Mouse (Mus musculus) retina, postnatal 1 day (tissue): ENCODE measurements around the gene Gm21887.
"Not testable (repeated sequence)": the region's sequence is repeated elsewhere in the genome, so short reads cannot be mapped to it uniquely, and the experiment has no call there.

ENCODE experiments used
- DNase-seq: peaks from one replicate; pipeline ENCODE4 v3.0.0-alpha.2; 2012

Gm21887 gene

DNA sequence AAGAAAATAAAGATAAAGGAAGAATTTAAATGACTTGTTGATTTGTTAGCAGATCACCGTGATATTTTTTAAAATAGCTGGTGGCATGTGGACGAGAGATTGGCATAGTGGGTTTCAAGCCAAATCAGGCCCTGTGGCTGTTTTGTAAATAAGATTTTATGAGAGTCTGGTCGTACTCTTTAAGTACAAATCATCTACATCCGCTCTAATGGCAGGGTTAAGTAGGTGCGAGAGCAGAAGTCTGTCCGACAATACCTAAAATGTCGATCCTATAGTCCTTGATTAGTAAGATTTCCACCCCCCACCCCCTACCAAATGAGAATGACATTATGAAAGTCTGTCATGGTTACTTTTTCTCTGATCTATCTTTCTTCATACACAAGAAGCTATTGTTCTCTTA, 25.1 kb upstream of the Gm21887 start:
- not testable (repeated sequence) for DNase-seq

DNA sequence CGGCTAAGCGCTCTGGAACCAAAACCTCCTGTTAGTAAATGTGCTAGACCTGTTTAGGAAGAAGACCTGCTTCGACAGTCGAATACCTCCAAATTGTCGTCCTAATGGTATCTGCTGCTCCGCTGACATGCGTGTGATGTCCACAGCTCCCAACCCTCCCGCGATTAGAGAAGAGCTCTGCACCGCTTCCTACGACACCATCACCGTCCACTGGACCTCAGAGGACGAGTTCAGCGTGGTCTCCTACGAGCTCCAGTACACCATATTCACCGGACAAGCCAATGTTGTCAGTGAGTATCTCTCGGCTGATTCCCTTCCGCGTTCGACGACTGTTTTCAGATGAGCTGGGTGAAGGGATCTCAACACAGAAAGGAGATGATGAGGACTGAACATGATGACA, 24.6 kb upstream of the Gm21887 start:
- DNase-seq: peak; percentile 56

- DNase-seq: peak; percentile 44
These were observed 23.7 kb upstream of the Gm21887 start for GRCm38 (mm10) chrX:169985796-169986195.

GRCm38 (mm10) chrX:169986519-169987367, 22.7 kb upstream of the Gm21887 start:
- peak; percentile 93 for DNase-seq

GRCm38 (mm10) chrX:169987368-169987837, 22.1 kb upstream of the Gm21887 start:
- peak; percentile 74 for DNase-seq

GRCm38 (mm10) chrX:169988571-169989218, 20.8 kb upstream of the Gm21887 start:
- peak; percentile 68 for DNase-seq

DNA sequence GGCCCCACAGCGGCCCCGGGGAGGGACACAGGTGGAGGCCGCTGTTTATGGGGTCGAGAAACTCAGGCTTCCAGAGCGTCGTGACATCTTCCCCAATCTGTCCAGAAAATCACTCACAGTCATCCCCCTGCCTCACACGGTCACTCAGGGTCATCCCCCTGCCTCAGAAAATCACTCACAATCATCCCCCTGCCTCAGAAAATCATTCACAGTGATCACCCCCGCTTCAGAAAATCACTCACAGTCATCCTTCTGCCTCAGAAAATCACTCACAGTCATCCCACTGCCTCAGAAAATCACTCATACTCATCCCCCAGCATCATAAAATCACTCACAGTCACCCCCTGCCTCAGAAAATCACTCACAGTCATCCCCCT, 20.3 kb upstream of the Gm21887 start:
- DNase-seq: peak; percentile 77

DNA sequence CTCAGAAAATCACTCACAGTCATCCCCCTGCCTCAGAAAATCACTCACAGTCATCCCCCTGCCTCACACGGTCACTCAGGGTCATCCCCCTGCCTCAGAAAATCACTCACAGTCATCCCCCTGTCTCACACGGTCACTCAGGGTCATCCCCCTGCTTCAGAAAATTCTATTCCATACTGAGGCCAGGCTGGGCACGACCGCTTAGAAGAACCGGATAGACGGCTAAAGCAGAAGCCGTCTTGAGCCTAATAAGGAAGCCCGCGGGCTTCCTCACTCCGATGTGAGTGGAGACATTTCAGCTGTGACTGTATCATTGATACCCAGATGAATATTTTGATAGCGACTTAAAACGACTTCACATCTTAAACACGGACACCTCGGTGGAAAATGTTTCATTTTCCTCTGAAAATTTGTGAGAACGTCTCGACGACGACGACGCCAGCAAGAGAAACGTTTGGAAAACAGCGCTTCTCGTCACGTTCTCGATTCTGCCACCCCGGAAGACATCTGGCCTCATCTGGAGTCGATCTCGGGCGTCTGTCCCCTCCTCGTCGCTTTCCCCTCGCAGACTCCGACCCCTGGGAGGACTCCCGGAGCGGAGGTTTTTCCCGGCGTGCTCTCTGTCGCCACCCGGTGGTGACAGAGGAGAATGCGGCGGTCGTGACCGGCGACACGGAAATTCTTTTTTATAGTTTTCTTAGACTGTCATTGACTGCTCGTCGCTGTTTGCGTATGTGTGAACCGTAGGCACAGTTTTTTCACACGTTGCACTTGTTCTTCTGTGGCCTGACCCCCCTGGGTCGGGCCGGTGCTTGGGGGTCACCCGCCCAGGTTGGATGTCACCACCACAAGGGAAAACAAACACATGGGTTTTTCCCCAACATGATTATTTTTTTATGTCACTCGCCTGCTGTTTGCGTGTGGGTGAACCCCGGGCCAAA, 19.5 kb upstream of the Gm21887 start:
- peak; percentile 89 for DNase-seq

GRCm38 (mm10) chrX:169991128-169991873, 18.2 kb upstream of the Gm21887 start:
- DNase-seq: peak; percentile 99

DNA sequence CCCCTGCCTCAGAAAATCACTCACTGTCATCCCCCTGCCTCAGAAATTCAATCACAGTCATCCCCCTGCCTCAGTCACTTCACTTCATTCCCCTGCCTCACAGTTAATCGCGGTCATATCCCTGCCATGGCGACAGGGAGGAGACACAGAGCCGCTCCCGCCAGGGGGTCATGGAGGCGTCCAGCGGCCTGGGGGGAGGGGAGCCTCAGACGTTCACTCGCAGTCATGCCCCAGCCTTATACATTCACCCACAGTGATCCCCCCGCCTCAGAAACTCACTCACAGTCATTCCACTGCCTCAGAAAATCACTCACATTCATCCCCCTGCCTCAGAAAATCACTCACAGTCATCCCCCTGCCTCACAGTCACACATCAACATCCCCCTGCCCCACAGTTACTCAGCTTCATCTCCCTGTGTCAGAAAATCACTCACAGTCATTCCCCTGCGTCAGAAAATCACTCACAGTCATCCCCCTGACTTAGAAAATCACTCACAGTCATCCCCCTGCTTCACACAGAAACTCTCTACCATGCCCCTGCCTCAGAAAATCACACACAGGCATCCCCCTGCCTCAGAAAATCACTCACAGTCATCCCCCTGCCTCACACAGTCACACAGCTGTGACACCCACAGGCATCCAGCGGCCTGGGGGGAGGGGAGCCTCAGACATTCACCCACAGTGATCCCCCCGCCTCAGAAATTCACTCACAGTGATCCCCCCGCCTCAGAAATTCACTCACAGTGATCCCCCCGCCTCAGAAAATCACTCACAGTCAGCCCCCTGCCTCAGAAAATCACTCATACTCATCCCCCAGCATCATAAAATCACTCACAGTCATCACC, 17.2 kb upstream of the Gm21887 start:
- DNase-seq: peak; percentile 72

DNA sequence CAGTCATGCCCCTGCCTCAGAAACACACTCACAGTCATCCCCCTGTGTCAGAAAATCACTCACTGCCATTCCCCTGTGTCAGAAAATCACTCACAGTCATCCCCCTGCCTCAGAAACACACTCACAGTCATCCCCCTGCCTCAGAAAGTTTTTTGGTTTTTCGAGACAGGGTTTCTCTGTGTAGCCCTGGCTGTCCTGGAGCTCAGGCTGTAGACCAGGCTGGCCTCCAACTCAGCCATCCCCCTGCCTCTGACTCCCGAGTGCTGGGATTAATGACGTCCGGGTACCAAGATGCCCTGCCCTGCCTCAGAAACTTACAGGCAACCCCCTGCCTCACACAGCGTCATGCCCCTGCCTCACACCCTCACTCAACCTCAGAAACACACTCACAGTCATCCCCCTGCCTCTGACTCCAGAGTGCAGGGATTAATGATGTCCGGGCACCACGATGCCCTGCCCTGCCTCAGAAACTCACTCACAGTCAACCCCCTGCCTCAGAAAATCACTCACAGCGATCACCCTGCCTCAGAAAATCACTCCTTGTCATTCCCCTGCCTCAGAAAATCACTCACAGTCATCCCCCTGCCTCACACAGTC, 16.4 kb upstream of the Gm21887 start:
- peak; percentile 57 for DNase-seq

DNA sequence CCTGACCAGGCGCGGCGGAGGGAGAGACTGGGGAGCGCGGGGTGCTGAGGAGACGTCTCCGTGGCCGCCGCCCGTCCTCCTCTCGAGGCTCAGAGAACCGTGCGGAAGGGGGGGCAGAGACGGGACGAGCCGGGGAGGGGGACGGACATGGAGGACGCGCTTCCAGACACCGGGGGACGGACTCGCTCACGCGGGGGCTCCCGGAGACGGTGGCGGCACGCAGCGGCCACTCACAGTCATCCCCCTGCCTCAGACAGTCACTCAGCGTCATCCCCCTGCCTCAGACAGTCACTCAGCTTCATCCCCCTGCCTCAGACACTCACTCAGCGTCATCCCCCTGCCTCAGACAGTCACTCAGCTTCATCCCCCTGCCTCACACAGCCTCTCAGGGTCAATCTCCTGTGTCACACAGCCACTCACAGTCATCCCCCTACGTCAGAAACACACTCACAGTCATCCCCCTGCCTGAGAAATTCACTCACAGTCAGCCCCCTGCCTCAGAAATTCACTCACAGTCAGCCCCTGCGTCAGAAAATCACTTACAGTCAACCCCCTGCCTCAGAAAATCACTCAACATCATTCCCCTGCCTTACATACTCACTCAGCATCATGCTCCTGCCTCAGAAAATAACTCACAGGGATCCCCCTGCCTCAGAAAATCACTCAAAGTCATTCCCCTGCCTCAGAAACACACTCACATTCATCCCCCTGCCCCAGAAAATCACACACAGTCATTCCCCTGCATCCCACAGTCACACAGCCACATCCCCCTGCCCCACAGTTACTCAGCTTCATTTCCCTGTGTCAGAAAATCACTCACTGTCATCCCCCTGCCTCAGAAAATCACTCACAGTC, 15.2 kb upstream of the Gm21887 start:
- DNase-seq: peak; percentile 62

- peak; percentile 66 for DNase-seq
These were observed 14.4 kb upstream of the Gm21887 start for GRCm38 (mm10) chrX:169994866-169995711.

GRCm38 (mm10) chrX:169995909-169996521, 13.4 kb upstream of the Gm21887 start:
- DNase-seq: peak; percentile 65

DNA sequence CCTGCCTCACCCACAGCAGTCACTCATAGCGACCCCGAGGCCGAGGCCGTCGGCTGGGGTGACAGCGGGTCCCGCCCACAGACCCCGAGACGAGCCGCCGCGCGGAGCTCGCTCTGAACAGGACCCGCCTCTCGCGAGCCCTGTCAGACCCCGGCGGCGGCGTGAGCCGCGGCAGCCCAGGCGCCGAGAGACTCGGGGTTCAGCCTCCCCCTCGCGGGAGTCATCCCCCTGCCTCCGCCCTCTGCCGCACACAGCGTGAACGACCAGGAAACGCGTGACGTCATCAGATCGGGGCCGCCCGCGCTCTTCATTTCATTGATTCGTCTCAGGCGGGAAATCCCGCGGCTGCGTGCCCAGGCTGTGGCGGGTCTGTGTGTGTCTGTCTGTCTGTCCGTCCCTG, 12.5 kb upstream of the Gm21887 start:
- DNase-seq: peak; percentile 93

- not testable (repeated sequence) for DNase-seq
These were observed 12.0 kb upstream of the Gm21887 start for GRCm38 (mm10) chrX:169997456-169997853.

GRCm38 (mm10) chrX:169997854-169998456, 11.5 kb upstream of the Gm21887 start:
- peak; percentile 100 for DNase-seq
